Mouse (Mus musculus) lung, postnatal 0 days (tissue): ENCODE results near the gene Nrxn3. TPM values are rescaled to one million over a fixed set of nuclear protein-coding genes. Genes with fewer than 3 reads are reported as not detected.

Source experiments
- ATAC-seq: fragments of 200-750 bp; cut with Nextera tagmentation; 2 replicates; pipeline ENCODE4 v1.8.0; 2017; ENCODE audit warnings: moderate library complexity
- DNase-seq: peaks from one replicate; pipeline ENCODE4 v3.0.0-alpha.2; 2016; ENCODE audit warnings: low spot score
- H3K27ac ChIP-seq: fragments of 300-500 bp; sonication (generic); 2 replicates; pipeline ENCODE4 v1.5.1; 2014; ENCODE audit warnings: antibody characterized with exemption, mild to moderate bottlenecking, low read length, mixed read lengths
- H3K27me3 ChIP-seq: fragments of 300-500 bp; sonication (generic); replicated peaks from 2 replicates; pipeline ENCODE4 v1.6.1; 2014; ENCODE audit warnings: low read length, mixed read lengths; ENCODE audit not compliant: insufficient read depth
- H3K36me3 ChIP-seq: fragments of 300-500 bp; sonication (generic); 2 replicates; pipeline ENCODE4 v1.6.1; 2014; ENCODE audit warnings: low read length, mixed read lengths; ENCODE audit not compliant: insufficient read depth
- H3K4me1 ChIP-seq: fragments of 300-500 bp; sonication (generic); 2 replicates; pipeline ENCODE4 v1.6.1; 2014; ENCODE audit warnings: antibody characterized with exemption, low read depth, low read length, mixed read lengths; ENCODE audit not compliant: insufficient read depth
- H3K4me2 ChIP-seq: fragments of 300-500 bp; sonication (generic); replicated peaks from 2 replicates; pipeline ENCODE4 v1.6.1; 2014; ENCODE audit warnings: low read depth, mild to moderate bottlenecking, low read length, moderate library complexity, mixed read lengths
- H3K4me3 ChIP-seq: fragments of 300-500 bp; sonication (generic); 2 replicates; pipeline ENCODE4 v1.5.1; 2014; ENCODE audit warnings: low read depth, low read length
- H3K9ac ChIP-seq: fragments of 300-500 bp; sonication (generic); replicated peaks from 2 replicates; pipeline ENCODE4 v1.6.1; 2014; ENCODE audit warnings: low read depth, mild to moderate bottlenecking
- H3K9me3 ChIP-seq: fragments of 300-500 bp; sonication (generic); 2 replicates; pipeline ENCODE4 v1.6.1; 2016; ENCODE audit warnings: low read length, mixed read lengths
- CTCF ChIP-seq: IDR thresholded peaks from 2 replicates; pipeline ENCODE4 v1.5.1; 2016; ENCODE audit warnings: antibody characterized with exemption, mild to moderate bottlenecking
- EP300 ChIP-seq: IDR thresholded peaks from 2 replicates; pipeline ENCODE4 v1.6.1; 2016; ENCODE audit warnings: antibody characterized with exemption, mild to moderate bottlenecking, control low read depth
- WGBS: fragments of 180-500 bp; shearing (Covaris S2); extraction: QIAGEN DNeasy Blood & Tissue Kit; methylation state at CpG from one replicate; pipeline ENCODE4 v1.1.7; 2014; 5-methylcytosine and 5-hydroxymethylcytosine counted together
- polyA plus RNA-seq: library from polyadenylated mRNA; unstranded; fragments of >200 nt; fragmentation: Nextera tagmentation; extraction: Ambion mirVana; gene quantifications from 2 replicates; pipeline ENCODE4 v1.2.1, GENCODE M21; 2015

The Nrxn3 gene
- polyA plus RNA-seq, 1 experiment from 2014 or later, result 2.1 TPM

GRCm38 (mm10) chr12:90158131-90158772, 1435.6 kb downstream of the Nrxn3 start:
- Histone ChIP-seq H3K9me3 (no peaks in the 10 kb centered on the region), H3K36me3 (no peaks in the 10 kb centered on the region), H3K4me1 (no peaks in the 10 kb centered on the region), H3K4me2 (no peak overlapping the region), H3K27me3 (no peaks in the 10 kb centered on the region), H3K9ac (no peak overlapping the region), H3K4me3 (no peak overlapping the region), H3K27ac (no peak overlapping the region)
- 87% methylated on average over 4 of the region's 4 CpGs for WGBS
- TF ChIP-seq CTCF (no peak), EP300 (no peak)
- no peak for DNase-seq
- ATAC-seq, result no peak

GRCm38 (mm10) chr12:90159911-90160310, 1437.2 kb downstream of the Nrxn3 start:
- ATAC-seq, result no peak
- Histone ChIP-seq H3K27me3 (no peaks in the 10 kb centered on the region), H3K4me1 (no peaks in the 10 kb centered on the region), H3K4me2 (no peak overlapping the region), H3K9ac (no peak overlapping the region), H3K36me3 (no peaks in the 10 kb centered on the region), H3K27ac (no peak overlapping the region), H3K4me3 (no peak overlapping the region), H3K9me3 (no peaks in the 10 kb centered on the region)
- TF ChIP-seq EP300, result no peak
- TF ChIP-seq CTCF, result no peak
- 90% methylated on average over 3 of the region's 3 CpGs for WGBS
- DNase-seq, result no peak

GRCm38 (mm10) chr12:90166118-90166517, 1443.4 kb downstream of the Nrxn3 start:
- H3K27ac ChIP-seq, result no peak overlapping the region
- H3K27me3 ChIP-seq, result no peaks in the 10 kb centered on the region
- H3K4me1 ChIP-seq, result no peaks in the 10 kb centered on the region
- no peak overlapping the region for H3K9ac ChIP-seq
- DNase-seq (no peak), ATAC-seq (no peak)
- TF ChIP-seq CTCF (no peak), EP300 (no peak)
- no peaks in the 10 kb centered on the region for H3K36me3 ChIP-seq
- WGBS, result 77% methylated on average over 2 of the region's 2 CpGs
- no peak overlapping the region for H3K4me3 ChIP-seq
- no peaks in the 10 kb centered on the region for H3K9me3 ChIP-seq
- no peak overlapping the region for H3K4me2 ChIP-seq

- H3K4me2 ChIP-seq, result no peak overlapping the region
- DNase-seq (peak; percentile 23), ATAC-seq (peak; percentile 53)
- H3K36me3 ChIP-seq, result no peaks in the 10 kb centered on the region
- no peak overlapping the region for H3K27ac ChIP-seq
- H3K9ac ChIP-seq, result no peak overlapping the region
- no peaks in the 10 kb centered on the region for H3K4me1 ChIP-seq
- TF ChIP-seq EP300 (no peak), CTCF (no peak)
- H3K4me3 ChIP-seq, result no peak overlapping the region
- no peaks in the 10 kb centered on the region for H3K9me3 ChIP-seq
- H3K27me3 ChIP-seq, result no peaks in the 10 kb centered on the region
- 51% methylated on average over 3 of the region's 3 CpGs for WGBS
These were observed 1458.9 kb downstream of the Nrxn3 start for GRCm38 (mm10) chr12:90181566-90181965.

GRCm38 (mm10) chr12:90183021-90183420, 1460.3 kb downstream of the Nrxn3 start:
- H3K27ac ChIP-seq, result no peak overlapping the region
- no peaks in the 10 kb centered on the region for H3K27me3 ChIP-seq
- ATAC-seq, result peak; percentile 47; the same call in 1 of the 2 replicates
- no peaks in the 10 kb centered on the region for H3K9me3 ChIP-seq
- no peak overlapping the region for H3K9ac ChIP-seq
- H3K36me3 ChIP-seq, result no peaks in the 10 kb centered on the region
- TF ChIP-seq EP300, result no peak
- TF ChIP-seq CTCF, result no peak
- 52% methylated on average over 2 of the region's 2 CpGs for WGBS
- no peak overlapping the region for H3K4me3 ChIP-seq
- no peak overlapping the region for H3K4me2 ChIP-seq
- no peaks in the 10 kb centered on the region for H3K4me1 ChIP-seq
- DNase-seq, result peak; percentile 51

- DNase-seq (no peak), ATAC-seq (peak; percentile 25; the same call in 1 of the 2 replicates)
- H3K36me3 ChIP-seq, result no peaks in the 10 kb centered on the region
These were observed 1473.5 kb downstream of the Nrxn3 start for GRCm38 (mm10) chr12:90196161-90196560.

More at GRCm38 (mm10) chr12:90196161-90196560, 1473.5 kb downstream of the Nrxn3 start:
- TF ChIP-seq CTCF, result no peak
- TF ChIP-seq EP300, result 0 out of 2 replicates have a peak, but pooled peaks have one; percentile 12
- H3K27ac ChIP-seq, result no peak overlapping the region
- H3K9me3 ChIP-seq, result no peaks in the 10 kb centered on the region
- H3K4me2 ChIP-seq, result no peak overlapping the region
- H3K4me3 ChIP-seq, result no peak overlapping the region
- no peaks in the 10 kb centered on the region for H3K4me1 ChIP-seq
- H3K9ac ChIP-seq, result no peak overlapping the region
- H3K27me3 ChIP-seq, result no peaks in the 10 kb centered on the region
